Mouse (Mus musculus): ENCODE results near the gene Olfr531.

Olfr531 gene

GRCm38 (mm10) chr7:140402818-140403217 lies at the start of gene Olfr531:
Gene Olfr531 (minus strand): TSS chr7:140402918.
- DNase-seq, result no peak

DNA sequence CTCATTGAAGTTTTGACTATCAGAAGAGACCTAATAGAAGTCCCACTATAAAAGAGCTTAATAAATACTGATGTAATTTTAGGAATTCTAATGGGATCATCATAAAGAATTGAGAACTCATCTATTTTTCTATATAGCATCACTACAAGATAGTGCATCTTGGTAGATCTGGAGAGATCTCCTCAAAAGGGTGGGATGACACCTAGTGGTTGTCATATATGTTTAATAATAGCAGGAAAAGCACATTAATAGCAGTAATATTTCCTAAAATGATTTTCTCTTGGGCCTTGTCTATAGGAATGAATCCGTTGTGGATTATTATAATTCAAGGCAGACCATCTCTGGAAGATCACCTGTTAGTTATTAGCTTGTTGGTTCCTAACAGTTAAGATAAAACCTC lies 40.4 kb upstream of the Olfr531 start:
- DNase-seq, result no peak

DNA sequence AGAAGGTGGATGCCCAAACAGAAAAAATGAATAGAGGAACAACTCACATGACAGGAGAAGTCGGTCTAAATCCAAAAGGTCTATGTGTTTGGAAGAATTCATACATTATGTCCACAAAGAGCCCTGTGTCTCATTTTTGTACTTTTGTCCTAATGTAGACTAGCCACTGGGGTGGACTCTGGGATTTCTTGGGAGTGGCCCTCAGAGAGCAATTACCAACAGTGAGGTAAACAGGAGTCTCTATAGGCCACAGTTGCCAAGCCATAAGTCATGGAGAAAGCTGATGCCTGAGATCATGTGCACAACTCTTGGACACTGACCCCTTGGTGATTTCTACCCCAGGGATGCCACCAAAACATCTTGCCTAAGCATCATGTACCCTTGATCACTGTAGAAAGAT lies 18.8 kb upstream of the Olfr531 start, which contains the start of gene Olfr532:
TSS of gene Olfr532 (minus strand) at position 101 of the 400 bp plus-strand sequence.
- no peak for DNase-seq

DNA sequence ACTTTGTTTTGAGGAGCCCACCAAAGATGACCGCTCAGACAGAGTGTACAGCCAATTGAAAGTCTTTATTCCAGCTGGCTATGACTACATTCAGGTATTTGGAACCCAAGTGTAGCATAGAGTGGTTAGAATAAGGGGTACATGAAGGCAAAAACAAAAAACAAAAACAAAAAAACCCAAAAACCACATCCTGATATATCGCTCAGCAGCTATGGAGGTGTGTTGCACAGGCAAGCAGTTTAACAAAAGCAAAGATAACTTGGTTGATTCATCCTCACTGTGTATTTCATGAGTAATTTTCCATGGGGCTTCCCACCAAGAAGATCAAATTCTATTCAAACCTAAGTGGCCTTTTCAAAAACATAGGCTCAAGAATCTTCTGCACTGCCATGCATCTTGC lies 25.8 kb downstream of the Olfr531 start:
- DNase-seq, result no peak

GRCm38 (mm10) chr7:140376231-140376630 lies 26.5 kb downstream of the Olfr531 start, which contains the start of gene Olfr530:
Gene Olfr530 (minus strand): TSS chr7:140376331.
- DNase-seq, result no peak

GRCm38 (mm10) chr7:140374300-140374699 lies 28.4 kb downstream of the Olfr531 start:
- DNase-seq, result no peak

DNA sequence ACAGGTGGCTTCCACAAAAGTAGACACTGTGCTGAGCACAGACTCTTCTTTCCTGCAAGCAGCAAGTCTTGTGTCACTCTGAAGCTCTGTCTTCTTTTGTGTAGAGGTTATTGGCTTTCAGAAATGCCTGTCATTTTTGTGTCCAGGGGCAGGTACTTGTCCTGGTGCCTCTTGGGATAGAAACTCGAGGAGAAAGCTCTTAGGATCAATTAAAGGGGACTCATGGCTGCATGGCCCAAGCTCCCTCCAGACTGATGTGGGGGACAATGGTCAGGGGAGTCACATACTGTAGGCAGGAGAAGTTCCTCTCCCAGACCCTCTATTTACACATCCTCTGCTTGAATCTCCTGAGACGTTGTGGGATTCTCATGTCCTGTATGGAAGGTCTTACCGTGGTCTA lies 41.1 kb downstream of the Olfr531 start, which contains the start of gene Olfr60:
TSS of gene Olfr60 (minus strand) at position 101 of the 400 bp plus-strand sequence.
- DNase-seq, result no peak

All from embryo, embryonic 11 days (tissue).